Mouse (Mus musculus): Measurements from ENCODE around the gene Dupd1.
"Not testable (repeated sequence)": the region's sequence is repeated elsewhere in the genome, so short reads cannot be mapped to it uniquely, and the experiment has no call there.

The Dupd1 gene

DNA sequence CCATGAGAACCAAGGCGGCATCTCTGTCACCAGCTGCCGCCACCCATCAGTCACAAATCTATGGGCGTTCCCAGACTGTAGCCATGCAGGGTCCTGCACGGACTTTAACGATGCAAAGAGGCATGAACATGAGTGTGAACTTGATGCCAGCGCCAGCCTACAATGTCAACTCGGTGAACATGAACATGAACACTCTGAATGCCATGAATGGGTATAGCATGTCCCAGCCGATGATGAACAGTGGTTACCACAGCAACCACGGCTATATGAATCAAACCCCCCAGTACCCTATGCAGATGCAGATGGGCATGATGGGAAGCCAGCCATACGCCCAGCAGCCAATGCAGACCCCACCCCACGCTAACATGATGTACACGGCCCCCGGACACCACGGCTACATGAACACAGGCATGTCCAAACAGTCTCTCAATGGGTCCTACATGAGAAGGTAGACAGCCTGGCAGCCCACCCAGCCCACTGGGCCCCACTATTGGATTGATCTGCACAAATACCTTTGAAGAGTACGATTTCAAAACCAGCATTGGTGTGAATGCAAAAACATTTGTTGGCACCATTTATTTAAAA is 43.9 kb downstream of the Dupd1 start:
- not testable (repeated sequence) for DNase-seq

DNA sequence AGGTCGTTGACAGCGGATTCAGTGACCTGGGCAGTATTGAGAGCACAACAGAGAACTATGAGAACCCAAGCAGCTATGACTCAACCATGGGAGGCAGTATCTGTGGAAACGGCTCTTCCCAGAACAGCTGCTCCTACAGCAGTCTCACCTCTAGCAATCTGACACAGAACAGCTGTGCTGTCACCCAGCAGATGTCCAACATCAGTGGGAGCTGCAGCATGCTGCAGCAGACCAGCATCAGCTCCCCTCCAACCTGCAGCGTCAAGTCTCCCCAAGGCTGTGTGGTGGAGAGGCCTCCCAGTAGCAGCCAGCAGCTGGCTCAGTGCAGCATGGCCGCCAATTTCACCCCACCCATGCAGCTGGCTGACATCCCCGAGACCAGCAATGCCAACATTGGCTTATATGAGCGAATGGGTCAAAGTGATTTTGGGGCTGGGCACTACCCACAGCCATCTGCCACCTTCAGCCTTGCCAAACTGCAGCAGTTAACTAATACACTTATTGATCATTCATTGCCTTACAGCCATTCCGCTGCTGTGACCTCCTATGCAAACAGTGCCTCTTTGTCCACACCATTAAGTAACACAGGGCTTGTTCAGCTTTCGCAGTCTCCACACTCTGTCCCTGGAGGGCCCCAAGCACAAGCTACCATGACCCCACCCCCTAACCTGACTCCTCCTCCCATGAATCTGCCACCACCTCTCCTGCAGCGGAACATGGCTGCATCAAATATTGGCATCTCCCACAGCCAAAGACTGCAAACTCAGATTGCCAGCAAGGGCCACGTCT is 44.5 kb downstream of the Dupd1 start:
- DNase-seq = no peak

DNA sequence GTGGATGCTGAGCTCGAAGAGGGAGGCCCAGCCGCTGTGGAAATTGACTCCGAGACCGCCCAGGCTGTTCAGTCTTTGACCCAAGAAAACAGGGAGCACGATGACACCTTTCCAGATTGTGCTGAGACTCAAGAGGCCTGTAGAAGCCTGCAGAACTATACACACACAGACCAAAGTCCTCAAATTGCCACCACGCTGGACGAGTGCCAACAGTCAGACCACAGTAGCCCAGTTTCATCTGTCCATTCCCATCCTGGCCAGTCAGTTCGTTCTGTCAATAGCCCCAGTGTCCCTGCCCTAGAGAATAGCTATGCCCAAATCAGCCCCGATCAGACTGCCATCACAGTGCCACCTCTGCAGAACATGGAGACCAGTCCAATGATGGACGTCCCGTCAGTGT is 45.2 kb downstream of the Dupd1 start:
- DNase-seq = no peak

DNA sequence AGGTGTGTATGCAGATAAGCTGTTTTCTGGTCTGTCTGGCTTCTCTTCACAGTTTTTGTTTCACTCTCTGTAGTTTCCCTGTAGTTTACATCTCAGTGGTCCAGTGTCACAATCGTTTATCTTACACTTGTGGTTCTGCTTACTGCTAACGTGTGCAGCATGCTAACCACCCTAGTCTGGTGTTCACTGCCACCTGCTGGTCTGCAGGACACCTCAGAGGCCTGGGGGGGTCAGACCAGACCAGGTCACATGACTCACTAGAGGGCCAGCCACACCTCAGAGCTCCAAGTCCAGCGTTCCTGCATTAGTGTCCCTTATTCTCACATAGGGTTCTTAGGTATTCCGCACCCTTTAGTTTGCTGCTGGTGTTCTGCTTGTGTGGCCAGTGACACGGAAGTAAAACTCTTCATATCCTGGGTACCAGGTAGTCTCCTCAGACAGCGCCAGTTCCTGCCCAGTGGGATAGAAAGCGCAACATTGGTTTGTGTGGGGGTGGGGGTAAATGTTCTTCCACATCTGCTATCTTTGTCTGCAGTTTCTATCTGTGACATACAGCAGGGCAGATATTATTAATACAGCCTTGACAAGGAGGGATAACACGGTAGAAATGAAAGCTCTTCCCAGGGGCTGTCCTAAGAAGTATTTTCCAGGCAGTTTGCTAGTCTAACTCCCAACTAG is 51.8 kb downstream of the Dupd1 start:
- no peak for DNase-seq

DNA sequence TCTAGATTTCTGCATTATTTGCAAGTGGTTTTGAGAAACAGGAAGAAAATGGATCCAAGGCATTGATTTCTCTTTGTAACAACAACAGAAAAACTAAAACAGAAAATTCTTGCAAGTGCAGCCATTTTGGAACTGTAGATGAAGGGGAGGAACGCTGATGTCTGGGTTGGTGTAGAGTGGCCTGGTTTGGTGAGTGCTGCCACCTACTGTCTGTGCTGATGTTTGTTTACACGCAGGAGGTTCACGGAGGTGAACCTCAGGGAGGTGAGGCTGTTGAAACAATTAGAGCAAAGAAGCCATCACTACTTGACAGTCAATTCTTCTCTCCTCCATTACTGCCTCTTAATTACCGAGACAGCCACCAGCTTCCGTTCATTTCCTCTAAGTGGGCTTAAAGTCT is 54.7 kb downstream of the Dupd1 start:
- DNase-seq = peak; percentile 75 to 80

DNA sequence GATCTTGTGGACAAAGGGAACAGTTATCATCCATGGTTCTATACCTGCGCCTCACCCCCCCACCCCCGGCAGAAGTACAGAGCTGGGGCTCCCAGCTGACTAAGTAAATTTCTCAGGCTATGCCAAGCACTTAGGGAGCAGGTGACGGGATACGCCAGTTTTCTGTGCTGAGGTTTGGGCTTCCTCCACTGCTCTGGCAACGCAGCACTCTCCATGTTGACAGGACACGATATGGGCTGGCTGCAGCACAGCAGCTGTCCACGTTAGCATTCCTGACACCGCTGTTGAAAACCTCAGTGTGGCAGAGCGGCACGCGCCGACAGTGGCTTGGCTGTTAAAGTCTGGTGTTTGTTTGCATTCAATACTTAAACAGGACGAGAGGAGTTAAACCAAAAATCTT is 55.2 kb downstream of the Dupd1 start:
- peak in 1 of 2 experiments; percentile 24 for DNase-seq

DNA sequence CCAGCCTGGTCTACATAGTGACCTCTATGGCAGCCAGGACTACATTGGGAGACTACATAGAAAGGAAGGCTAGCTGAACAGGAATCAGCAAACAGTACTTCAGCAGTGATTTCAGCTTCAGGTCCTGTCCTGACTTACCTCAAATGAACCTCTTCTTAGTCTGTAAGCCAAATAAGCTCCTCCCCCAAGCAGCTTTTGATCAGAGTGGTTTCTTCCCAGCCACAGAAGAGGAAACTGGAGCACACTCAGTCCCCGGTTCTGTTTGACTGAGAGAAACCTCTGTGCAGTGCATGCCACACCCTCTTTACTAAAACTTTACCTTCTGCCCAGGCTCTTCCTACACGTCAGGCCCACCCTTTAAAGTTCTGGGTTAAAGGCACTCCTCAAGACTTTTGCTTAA is 60.6 kb downstream of the Dupd1 start:
- DNase-seq = no peak

DNA sequence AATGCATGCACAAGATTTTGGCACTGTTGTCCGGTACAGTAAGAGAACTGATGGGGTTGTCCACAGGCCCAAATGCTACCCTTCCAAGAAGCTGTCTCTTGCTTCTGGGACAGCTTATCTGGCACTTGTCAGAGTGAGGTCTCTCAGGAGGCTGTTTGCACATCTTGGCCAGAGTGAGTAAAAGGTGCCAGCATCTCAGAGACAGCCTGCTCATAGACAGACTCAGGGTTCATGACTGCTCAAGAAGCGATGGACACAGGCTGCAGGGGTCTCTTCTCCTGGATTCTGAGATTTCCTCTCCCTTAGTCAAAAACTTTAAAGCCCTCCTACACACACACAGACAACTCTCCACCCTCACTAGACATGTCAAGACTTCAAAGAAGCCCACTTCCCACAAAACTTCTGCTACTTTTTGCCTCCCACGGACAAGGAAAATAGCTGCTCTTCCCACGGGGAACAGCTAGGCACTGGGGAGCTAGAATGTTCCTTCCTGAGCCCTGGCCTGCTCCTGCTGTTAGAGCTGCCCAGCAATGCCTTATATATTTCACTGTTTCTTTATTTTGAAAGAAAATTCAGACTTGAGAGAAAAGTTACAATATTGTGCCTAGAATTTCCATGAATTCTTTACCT is 73.5 kb downstream of the Dupd1 start:
- no peak for DNase-seq

DNA sequence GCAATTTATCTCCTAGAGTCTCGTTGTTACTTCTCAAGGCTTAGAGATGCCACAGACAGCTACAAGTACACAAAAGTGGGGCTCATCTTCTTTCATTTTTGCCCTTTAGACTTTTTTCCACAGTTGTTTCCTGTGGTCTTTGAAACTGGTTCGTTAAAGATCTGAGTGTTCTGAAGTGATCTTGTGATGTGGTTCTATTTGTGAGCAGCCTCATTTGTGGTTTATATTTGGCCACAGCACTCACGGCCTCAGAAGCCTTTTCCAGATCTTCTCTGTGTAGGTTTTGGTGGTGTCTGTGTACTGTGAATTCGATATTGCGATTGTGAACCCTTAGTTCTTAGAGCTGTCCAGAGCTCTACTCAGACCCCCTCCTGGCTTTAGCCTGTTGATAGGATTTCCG is 77.8 kb downstream of the Dupd1 start:
- no peak for DNase-seq

DNA sequence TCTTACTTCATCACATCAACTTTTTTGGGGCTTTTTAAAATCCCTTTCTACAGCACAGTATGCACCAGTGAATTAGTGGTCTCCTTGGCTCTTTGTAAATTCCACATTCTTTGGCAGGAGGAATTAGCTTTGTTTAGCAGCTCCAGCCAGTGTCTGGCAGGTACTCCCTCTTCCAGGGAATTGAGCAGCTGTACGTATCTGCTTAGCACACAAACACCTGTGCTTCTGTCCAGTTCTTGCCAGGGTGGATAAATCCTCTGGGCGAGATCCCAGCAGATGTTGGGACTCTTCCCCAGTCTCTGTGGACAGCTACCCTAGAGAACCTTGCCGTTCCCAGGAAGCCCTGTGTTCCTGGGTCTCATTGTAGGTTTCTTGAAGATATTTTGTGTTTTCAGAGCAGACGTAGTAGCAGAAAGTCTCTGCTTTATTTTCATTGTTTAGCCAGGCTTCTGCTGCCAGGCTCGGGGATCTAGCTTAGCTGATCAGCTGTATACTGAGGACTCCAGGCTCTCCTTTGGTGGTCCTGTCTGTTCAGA is 82.6 kb downstream of the Dupd1 start:
- no peak for DNase-seq
